Mouse (Mus musculus): ENCODE data around the gene Pcx. TPM values are rescaled to one million over a fixed set of nuclear protein-coding genes. Genes with fewer than 3 reads are reported as not detected.

The Pcx gene
- polyA plus RNA-seq, 1 experiment from 2014 or later, result 21.3 TPM

GRCm38 (mm10) chr19:4536606-4537005 lies 26.3 kb downstream of the Pcx start:
- Histone ChIP-seq H3K27ac (ENCODE audit: low read length) (no peak overlapping the region), H3K27me3 (ENCODE audit: control insufficient read depth, insufficient read depth, low read depth, low read length) (no peaks in the 10 kb centered on the region), H3K9ac (ENCODE audit: low read length) (no peak overlapping the region), H3K4me1 (replicated peaks; ENCODE audit: control insufficient read depth, insufficient read depth, low read length) (no peaks in the 10 kb centered on the region), H3K4me2 (ENCODE audit: low read depth, low read length) (no peak overlapping the region), H3K9me3 (ENCODE audit: control insufficient read depth, low read length) (no peaks in the 10 kb centered on the region), H3K36me3 (ENCODE audit: control insufficient read depth, insufficient read depth, low read length) (no peaks in the 10 kb centered on the region), H3K4me3 (ENCODE audit: low read length) (no peak overlapping the region)
- 58% methylated on average over 3 of the region's 3 CpGs for WGBS
- no peak for ATAC-seq (ENCODE audit: low read depth)

DNA sequence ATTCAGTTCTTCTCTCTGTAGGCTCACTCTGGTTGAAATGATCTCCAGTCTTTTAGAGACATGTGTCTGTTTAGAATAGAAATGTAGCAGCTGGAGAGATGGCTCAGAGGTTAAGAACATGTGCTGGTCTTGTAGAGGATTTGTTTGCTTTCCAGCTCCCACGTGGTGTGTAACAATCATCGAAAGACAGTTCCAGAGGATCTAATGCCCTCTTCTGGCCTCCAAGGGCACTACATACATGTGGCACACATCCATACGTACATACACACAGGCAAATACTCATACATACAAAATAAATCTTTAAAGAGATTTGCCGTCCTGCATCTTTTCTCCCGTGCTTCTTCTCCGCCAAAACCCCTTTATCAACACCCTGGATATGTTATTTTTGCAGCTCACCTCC lies 30.0 kb downstream of the Pcx start:
- WGBS, result 84% methylated on average over 6 of the region's 6 CpGs
- Histone ChIP-seq H3K9ac (ENCODE audit: low read length) (no peak overlapping the region), H3K4me2 (ENCODE audit: low read depth, low read length) (no peak overlapping the region), H3K27me3 (ENCODE audit: control insufficient read depth, insufficient read depth, low read depth, low read length) (no peaks in the 10 kb centered on the region), H3K27ac (ENCODE audit: low read length) (no peak overlapping the region), H3K4me1 (replicated peaks; ENCODE audit: control insufficient read depth, insufficient read depth, low read length) (no peaks in the 10 kb centered on the region), H3K4me3 (ENCODE audit: low read length) (no peak overlapping the region), H3K9me3 (ENCODE audit: control insufficient read depth, low read length) (no peaks in the 10 kb centered on the region), H3K36me3 (ENCODE audit: control insufficient read depth, insufficient read depth, low read length) (no peaks in the 10 kb centered on the region)
- ATAC-seq (ENCODE audit: low read depth), result no peak

DNA sequence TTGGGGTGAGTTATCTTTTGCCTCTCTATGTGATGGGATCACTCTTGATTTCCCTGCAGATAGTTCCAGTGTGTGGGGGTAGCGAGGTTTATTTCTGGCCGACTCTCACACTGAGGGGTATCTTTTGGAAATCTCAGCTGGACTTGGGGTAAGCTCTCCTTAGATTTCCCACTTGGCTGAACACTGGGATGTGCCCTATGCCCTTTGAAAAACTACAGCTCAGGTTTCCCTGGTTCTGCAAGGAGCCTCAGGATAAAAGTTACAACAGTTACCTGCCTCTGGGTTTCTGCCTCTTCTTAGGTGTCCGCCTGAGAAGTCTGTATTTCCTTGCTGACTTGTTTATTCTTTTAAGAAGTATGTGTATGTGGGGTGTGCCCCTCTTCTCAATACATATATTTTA lies 30.7 kb downstream of the Pcx start:
- no peaks in the 10 kb centered on the region for H3K9me3 ChIP-seq (ENCODE audit: control insufficient read depth, low read length)
- no peak for ATAC-seq (ENCODE audit: low read depth)
- no peaks in the 10 kb centered on the region for H3K4me1 ChIP-seq (replicated peaks; ENCODE audit: control insufficient read depth, insufficient read depth, low read length)
- no peaks in the 10 kb centered on the region for H3K36me3 ChIP-seq (ENCODE audit: control insufficient read depth, insufficient read depth, low read length)
- H3K27ac ChIP-seq (ENCODE audit: low read length), result no peak overlapping the region
- no peak overlapping the region for H3K4me3 ChIP-seq (ENCODE audit: low read length)
- no peak overlapping the region for H3K9ac ChIP-seq (ENCODE audit: low read length)
- no peak overlapping the region for H3K4me2 ChIP-seq (ENCODE audit: low read depth, low read length)
- 85% methylated on average over 3 of the region's 3 CpGs for WGBS
- no peaks in the 10 kb centered on the region for H3K27me3 ChIP-seq (ENCODE audit: control insufficient read depth, insufficient read depth, low read depth, low read length)

GRCm38 (mm10) chr19:4542081-4542480 lies 31.8 kb downstream of the Pcx start:
- no peak for ATAC-seq (ENCODE audit: low read depth)
- Histone ChIP-seq H3K27me3 (ENCODE audit: control insufficient read depth, insufficient read depth, low read depth, low read length) (no peaks in the 10 kb centered on the region), H3K36me3 (ENCODE audit: control insufficient read depth, insufficient read depth, low read length) (no peaks in the 10 kb centered on the region), H3K9me3 (ENCODE audit: control insufficient read depth, low read length) (no peaks in the 10 kb centered on the region), H3K4me3 (ENCODE audit: low read length) (no peak overlapping the region), H3K27ac (ENCODE audit: low read length) (no peak overlapping the region), H3K9ac (ENCODE audit: low read length) (no peak overlapping the region), H3K4me2 (ENCODE audit: low read depth, low read length) (no peak overlapping the region), H3K4me1 (replicated peaks; ENCODE audit: control insufficient read depth, insufficient read depth, low read length) (no peaks in the 10 kb centered on the region)

- Histone ChIP-seq H3K4me1 (replicated peaks; ENCODE audit: control insufficient read depth, insufficient read depth, low read length) (no peaks in the 10 kb centered on the region), H3K9me3 (ENCODE audit: control insufficient read depth, low read length) (no peaks in the 10 kb centered on the region), H3K27ac (ENCODE audit: low read length) (no peak overlapping the region), H3K4me2 (ENCODE audit: low read depth, low read length) (no peak overlapping the region), H3K36me3 (ENCODE audit: control insufficient read depth, insufficient read depth, low read length) (no peaks in the 10 kb centered on the region), H3K9ac (ENCODE audit: low read length) (no peak overlapping the region), H3K4me3 (ENCODE audit: low read length) (no peak overlapping the region), H3K27me3 (ENCODE audit: control insufficient read depth, insufficient read depth, low read depth, low read length) (no peaks in the 10 kb centered on the region)
- 81% methylated on average over 4 of the region's 4 CpGs for WGBS
- no peak for ATAC-seq (ENCODE audit: low read depth)
Observed at GRCm38 (mm10) chr19:4545091-4545490, 34.8 kb downstream of the Pcx start.

DNA sequence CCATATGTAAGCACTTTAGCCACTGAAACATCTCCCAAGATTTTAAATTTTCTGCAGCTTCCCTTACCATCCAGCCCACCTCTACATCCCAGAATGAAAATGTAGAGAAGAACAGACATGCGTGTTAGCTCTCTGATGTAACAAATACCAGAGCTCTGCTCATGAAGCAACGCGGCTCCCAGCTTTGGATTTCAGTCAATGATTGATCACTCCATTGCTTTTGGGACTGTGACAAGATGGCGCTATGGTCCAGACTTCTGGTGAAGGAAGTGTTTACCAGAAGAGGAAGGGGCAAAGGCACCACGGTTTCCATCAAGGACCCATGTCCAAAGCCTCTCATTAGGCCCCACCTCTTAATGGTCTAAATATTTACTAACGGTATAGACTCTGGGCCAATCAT lies 35.6 kb downstream of the Pcx start:
- ATAC-seq (ENCODE audit: low read depth), result no peak
- Histone ChIP-seq H3K9ac (ENCODE audit: low read length) (no peak overlapping the region), H3K27me3 (ENCODE audit: control insufficient read depth, insufficient read depth, low read depth, low read length) (no peaks in the 10 kb centered on the region), H3K36me3 (ENCODE audit: control insufficient read depth, insufficient read depth, low read length) (no peaks in the 10 kb centered on the region), H3K4me1 (replicated peaks; ENCODE audit: control insufficient read depth, insufficient read depth, low read length) (no peaks in the 10 kb centered on the region), H3K4me2 (ENCODE audit: low read depth, low read length) (no peak overlapping the region), H3K4me3 (ENCODE audit: low read length) (no peak overlapping the region), H3K9me3 (ENCODE audit: control insufficient read depth, low read length) (no peaks in the 10 kb centered on the region), H3K27ac (ENCODE audit: low read length) (no peak overlapping the region)
- 80% methylated on average over 6 of the region's 6 CpGs for WGBS

- 81% methylated on average over 6 of the region's 6 CpGs for WGBS
Observed at GRCm38 (mm10) chr19:4547801-4548200, 37.5 kb downstream of the Pcx start.

GRCm38 (mm10) chr19:4548305-4548883 lies 38.1 kb downstream of the Pcx start:
- Histone ChIP-seq H3K36me3 (ENCODE audit: control insufficient read depth, insufficient read depth, low read length) (no peaks in the 10 kb centered on the region), H3K4me3 (ENCODE audit: low read length) (no peak overlapping the region), H3K27ac (ENCODE audit: low read length) (no peak overlapping the region), H3K27me3 (ENCODE audit: control insufficient read depth, insufficient read depth, low read depth, low read length) (no peaks in the 10 kb centered on the region), H3K9ac (ENCODE audit: low read length) (no peak overlapping the region), H3K4me1 (replicated peaks; ENCODE audit: control insufficient read depth, insufficient read depth, low read length) (no peaks in the 10 kb centered on the region), H3K9me3 (ENCODE audit: control insufficient read depth, low read length) (no peaks in the 10 kb centered on the region), H3K4me2 (ENCODE audit: low read depth, low read length) (no peak overlapping the region)
- 60% methylated on average over 3 of the region's 3 CpGs for WGBS
- ATAC-seq (ENCODE audit: low read depth), result no peak

More at GRCm38 (mm10) chr19:4547801-4548200, 37.5 kb downstream of the Pcx start:
- H3K4me1 ChIP-seq (replicated peaks; ENCODE audit: control insufficient read depth, insufficient read depth, low read length), result no peaks in the 10 kb centered on the region
- no peak overlapping the region for H3K9ac ChIP-seq (ENCODE audit: low read length)
- H3K4me2 ChIP-seq (ENCODE audit: low read depth, low read length), result no peak overlapping the region
- H3K36me3 ChIP-seq (ENCODE audit: control insufficient read depth, insufficient read depth, low read length), result no peaks in the 10 kb centered on the region
- H3K9me3 ChIP-seq (ENCODE audit: control insufficient read depth, low read length), result no peaks in the 10 kb centered on the region
- H3K27ac ChIP-seq (ENCODE audit: low read length), result no peak overlapping the region
- ATAC-seq (ENCODE audit: low read depth), result no peak
- H3K27me3 ChIP-seq (ENCODE audit: control insufficient read depth, insufficient read depth, low read depth, low read length), result no peaks in the 10 kb centered on the region
- no peak overlapping the region for H3K4me3 ChIP-seq (ENCODE audit: low read length)

- no peaks in the 10 kb centered on the region for H3K36me3 ChIP-seq (ENCODE audit: control insufficient read depth, insufficient read depth, low read length)
- no peaks in the 10 kb centered on the region for H3K9me3 ChIP-seq (ENCODE audit: control insufficient read depth, low read length)
- no peak for ATAC-seq (ENCODE audit: low read depth)
- H3K9ac ChIP-seq (ENCODE audit: low read length), result no peak overlapping the region
- no peak overlapping the region for H3K4me3 ChIP-seq (ENCODE audit: low read length)
- H3K4me1 ChIP-seq (replicated peaks; ENCODE audit: control insufficient read depth, insufficient read depth, low read length), result no peaks in the 10 kb centered on the region; the same call in 1 of the 2 replicates
- no peak overlapping the region for H3K4me2 ChIP-seq (ENCODE audit: low read depth, low read length)
- no peaks in the 10 kb centered on the region; the same call in 1 of the 2 replicates for H3K27me3 ChIP-seq (ENCODE audit: control insufficient read depth, insufficient read depth, low read depth, low read length)
- no peak overlapping the region for H3K27ac ChIP-seq (ENCODE audit: low read length)
Observed at GRCm38 (mm10) chr19:4554248-4554647, 44.0 kb downstream of the Pcx start.

DNA sequence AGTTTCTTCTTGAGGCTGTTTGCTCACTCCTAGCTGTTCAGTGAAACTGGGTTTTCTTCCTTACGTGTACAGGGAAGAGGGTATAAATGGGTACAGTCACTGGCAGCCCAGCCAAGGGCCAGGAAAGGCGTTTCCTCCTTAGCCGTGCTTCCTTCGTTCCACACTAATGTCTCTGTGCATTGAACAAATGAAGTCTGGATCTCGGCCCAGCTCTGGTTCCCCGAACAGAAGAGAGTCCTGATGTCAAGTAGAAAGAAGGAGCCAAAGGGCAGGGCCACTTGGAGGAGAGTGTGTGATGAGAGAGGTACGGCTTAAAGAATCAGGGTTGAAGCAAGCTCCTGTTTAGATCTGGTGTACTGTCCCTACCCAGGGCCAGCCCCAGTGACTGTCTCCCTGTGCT lies 44.8 kb downstream of the Pcx start:
- Histone ChIP-seq H3K27ac (ENCODE audit: low read length) (no peak overlapping the region), H3K36me3 (ENCODE audit: control insufficient read depth, insufficient read depth, low read length) (no peaks in the 10 kb centered on the region), H3K9ac (ENCODE audit: low read length) (no peak overlapping the region), H3K4me2 (ENCODE audit: low read depth, low read length) (no peak overlapping the region), H3K9me3 (ENCODE audit: control insufficient read depth, low read length) (no peaks in the 10 kb centered on the region), H3K4me3 (ENCODE audit: low read length) (no peak overlapping the region), H3K4me1 (replicated peaks; ENCODE audit: control insufficient read depth, insufficient read depth, low read length) (no peaks in the 10 kb centered on the region; the same call in 1 of the 2 replicates), H3K27me3 (ENCODE audit: control insufficient read depth, insufficient read depth, low read depth, low read length) (no peaks in the 10 kb centered on the region; the same call in 1 of the 2 replicates)
- 56% methylated on average over 7 of the region's 7 CpGs for WGBS
- ATAC-seq (ENCODE audit: low read depth), result no peak

Data from lung, embryonic 16.5 days (tissue).